Mouse (Mus musculus) left cerebral cortex, postnatal 4 days (tissue): Measurements from ENCODE around the gene Sdc3. TPM values are rescaled to one million over a fixed set of nuclear protein-coding genes. Genes with fewer than 3 reads are reported as not detected.
A peak's percentile ranks its signal among the peaks of the same experiment; 100 is the strongest.

Source experiments
- DNase-seq: peaks from one replicate; pipeline ENCODE4 v3.0.0-alpha.2; 2022
- intact Hi-C: fragments of 180-260 bp; cut with DNase I; formaldehyde crosslinking; loops from one replicate; pipeline ENCODE4 v1.15.1; 2025
- total RNA-seq, 2 experiments: library from RNA; stranded (reverse); gene quantifications; 2 replicates each; pipeline ENCODE4 v1.2.3; 2021

Gene Sdc3
- total RNA-seq, 2 experiments from 2014 or later: 455 to 494 TPM

GRCm38 (mm10) chr4:130814742-130815330 is 22.5 kb downstream of the Sdc3 start:
- intact Hi-C loops: no loop called here
- peak; percentile 97 for DNase-seq

- intact Hi-C loops: no loop called here
- peak; percentile 47 for DNase-seq
Observed at GRCm38 (mm10) chr4:130815860-130816259, 23.5 kb downstream of the Sdc3 start.

DNA sequence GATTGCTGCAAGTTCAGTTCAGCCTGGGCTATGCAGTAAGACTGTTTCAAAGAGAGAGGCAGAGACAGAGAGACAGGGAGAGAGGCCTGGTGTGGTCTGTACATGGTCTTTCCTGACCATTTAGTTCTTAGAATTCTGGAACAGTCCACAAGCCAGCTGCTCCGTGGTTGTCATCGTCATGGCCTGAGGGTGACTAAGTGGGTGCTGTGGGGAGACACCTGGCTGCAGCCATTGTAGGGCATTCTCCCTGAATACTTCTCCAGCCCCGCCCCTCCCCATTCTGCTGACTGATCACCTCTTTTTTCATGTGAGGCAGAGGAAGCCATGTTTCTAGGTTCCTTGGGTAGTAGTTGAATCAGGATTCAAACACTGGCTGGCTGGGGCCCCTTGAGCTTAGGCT is 27.5 kb downstream of the Sdc3 start:
- DNase-seq: no peak
- intact Hi-C loops: no loop called here

DNA sequence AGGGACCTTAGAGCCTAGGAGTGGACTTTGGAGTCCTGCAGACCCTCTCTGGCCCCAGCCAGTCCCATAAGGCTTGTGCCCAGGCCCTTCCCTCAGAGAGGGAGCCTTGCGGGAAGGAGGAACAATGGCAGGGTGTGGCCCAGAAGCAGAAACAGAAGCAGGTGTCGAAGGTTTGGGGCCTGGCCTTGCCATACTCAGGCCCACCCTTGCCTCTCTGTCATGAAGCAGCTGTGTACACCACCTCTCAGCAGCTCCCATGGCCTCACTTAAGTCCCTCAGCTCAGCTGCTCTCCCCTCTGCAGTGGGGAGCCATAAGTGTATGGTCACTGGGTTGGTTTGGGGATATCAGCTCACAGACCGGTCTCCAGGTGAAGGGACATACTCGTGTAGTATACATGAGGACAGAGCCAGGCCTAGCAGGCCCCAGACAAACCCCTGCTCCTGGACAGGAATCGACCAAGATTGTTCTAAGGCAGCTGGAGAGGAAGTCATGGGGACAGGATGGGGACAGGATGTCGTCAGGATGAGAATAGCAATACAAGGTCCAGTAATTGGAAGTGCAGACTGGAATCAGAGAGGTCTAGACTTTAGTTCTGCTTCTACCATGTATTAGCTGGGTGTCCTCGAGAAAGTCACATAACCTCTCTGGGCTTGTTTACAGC is 28.4 kb downstream of the Sdc3 start:
- no peak for DNase-seq
- intact Hi-C loops: no loop called here

DNA sequence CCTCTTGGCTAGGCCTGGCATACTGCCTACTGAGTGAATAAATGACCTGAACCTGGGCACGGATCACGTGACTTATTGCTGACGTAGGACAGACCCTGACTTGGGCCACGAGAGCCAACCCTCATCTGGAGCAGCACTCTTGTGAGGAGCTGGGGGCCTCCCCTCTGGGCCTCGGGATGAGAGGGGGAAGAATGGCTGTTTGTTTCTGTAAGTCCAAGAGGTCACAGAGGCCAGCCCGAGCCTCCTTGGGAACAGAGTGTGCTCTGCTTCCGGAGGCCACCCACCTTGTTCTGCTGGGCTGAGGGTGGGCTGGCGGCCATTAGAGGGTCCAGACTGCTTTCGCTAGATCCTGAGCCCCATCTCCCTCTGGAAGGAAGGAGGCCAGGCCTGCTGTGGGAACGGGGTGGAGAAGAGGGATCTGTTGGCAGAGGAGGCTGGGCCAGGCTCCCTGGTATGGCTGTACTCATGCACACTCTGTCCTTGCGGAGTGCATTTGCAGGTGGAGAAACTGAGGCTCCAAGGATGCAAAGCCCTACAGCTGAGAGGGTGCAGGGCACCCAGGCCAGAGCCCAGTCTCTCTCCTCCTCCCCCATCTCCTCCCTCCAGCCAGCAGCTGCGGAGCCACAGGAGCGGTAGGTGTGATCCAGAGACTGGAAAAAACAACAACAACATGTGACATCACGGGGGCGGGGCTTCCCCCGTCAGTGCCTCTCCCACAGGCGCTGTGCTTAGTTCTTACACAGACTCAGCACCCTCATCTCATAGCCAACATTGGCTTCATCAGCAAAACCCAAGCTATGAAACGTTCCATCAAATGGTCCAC is 36.7 kb downstream of the Sdc3 start:
- intact Hi-C loops: no loop called here
- DNase-seq: peak; percentile 42

GRCm38 (mm10) chr4:130834122-130834521 is 41.8 kb downstream of the Sdc3 start:
- no peak for DNase-seq
- intact Hi-C loops: no loop called here

DNA sequence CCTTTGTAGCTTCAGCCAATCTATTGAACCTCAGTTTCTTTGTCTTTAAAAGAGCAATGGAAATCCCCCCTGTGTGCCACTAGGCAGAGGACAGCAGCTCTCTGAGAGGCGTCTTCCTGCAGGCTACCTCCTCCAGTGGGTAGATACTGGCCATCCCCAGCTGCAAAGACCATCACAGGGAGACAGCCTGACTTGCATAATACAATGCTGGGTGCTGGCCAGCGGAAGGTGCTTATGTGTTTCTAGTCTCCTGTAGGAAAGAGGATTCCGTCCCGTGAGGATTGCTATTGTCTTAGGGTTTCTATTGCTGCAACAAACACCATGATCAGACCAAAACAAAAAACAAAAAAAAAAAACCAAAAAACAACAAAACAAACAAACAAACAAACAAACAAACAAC is 43.2 kb downstream of the Sdc3 start:
- intact Hi-C loops: no loop called here

GRCm38 (mm10) chr4:130836281-130837061 is 44.1 kb downstream of the Sdc3 start:
- peak; percentile 67 for DNase-seq
- intact Hi-C loops: no loop called here

More for the DNA sequence above, 43.2 kb downstream of the Sdc3 start:
- DNase-seq: no peak

- intact Hi-C loops: no loop called here
- DNase-seq: no peak
Observed at GRCm38 (mm10) chr4:130838585-130838984, 46.2 kb downstream of the Sdc3 start.

DNA sequence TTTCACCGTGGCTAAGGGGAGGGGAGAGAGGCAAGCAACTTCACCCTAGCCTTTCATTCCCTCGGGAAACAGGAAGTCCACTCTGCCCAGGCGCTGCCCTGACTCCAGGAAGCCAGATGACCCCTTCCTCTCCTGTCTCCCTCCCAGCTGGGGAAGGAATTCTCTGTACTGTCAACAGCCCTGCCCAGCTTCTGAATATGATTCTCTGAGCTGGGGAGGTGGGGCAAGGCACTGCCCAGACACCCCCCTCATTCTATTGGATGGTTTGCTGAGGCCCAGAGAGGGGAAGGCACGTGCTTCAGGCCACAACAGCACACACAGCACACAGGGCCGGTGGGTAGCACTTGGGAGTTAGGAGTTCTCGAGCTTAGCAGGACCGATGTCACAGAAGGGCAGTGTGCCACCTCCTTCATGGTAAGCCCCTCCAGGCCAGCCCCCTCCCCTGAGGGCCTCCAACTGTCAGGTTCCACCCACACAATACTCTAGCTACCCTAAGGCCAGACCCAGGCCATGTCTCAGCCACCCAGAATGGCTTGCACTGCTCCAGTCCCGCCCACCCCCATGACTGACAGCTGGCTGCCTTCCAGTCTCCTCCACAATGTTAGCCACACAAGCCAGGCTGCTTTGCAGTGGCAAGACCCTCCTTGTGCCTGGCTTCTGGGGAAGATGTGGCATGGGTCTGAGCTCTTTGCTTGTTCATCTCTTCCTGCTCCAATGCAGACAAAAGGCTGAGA is 48.9 kb downstream of the Sdc3 start:
- DNase-seq: peak; percentile 89
- intact Hi-C loops: no loop called here

GRCm38 (mm10) chr4:130848814-130849213 is 56.5 kb downstream of the Sdc3 start:
- intact Hi-C loops: loop anchor here (5.0 kb wide), 1 partner anchor 42 kb away; no protein-coding TSS in a partner anchor
- DNase-seq: no peak

- intact Hi-C loops: no loop called here
- DNase-seq: no peak
Observed at GRCm38 (mm10) chr4:130857661-130858060, 65.3 kb downstream of the Sdc3 start.

DNA sequence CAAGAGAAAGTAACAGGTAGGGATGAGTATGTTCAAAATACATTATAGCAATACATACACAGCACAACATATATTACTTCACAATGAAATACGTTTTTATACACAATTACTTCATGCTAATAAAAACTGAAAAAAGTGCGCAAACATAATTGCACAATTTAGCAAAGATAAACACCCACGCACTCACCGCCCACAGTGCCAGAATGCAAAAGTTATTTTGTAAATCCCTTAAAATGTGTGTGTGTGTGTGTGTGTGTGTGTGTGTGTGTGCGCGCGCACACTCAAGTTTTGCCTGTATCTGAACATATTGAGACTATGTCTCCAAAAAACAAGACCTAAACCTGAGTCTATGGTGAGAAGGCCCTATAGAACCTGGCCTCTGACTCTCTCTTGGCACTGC is 66.5 kb downstream of the Sdc3 start:
- intact Hi-C loops: no loop called here
- DNase-seq: no peak

- DNase-seq: no peak
- intact Hi-C loops: no loop called here
Observed at GRCm38 (mm10) chr4:130859467-130859866, 67.1 kb downstream of the Sdc3 start.

- DNase-seq: no peak
- intact Hi-C loops: no loop called here
Observed at GRCm38 (mm10) chr4:130860902-130861652, 68.7 kb downstream of the Sdc3 start.

- peak; percentile 93 for DNase-seq
- intact Hi-C loops: no loop called here
Observed at GRCm38 (mm10) chr4:130861653-130862208, 69.4 kb downstream of the Sdc3 start.

DNA sequence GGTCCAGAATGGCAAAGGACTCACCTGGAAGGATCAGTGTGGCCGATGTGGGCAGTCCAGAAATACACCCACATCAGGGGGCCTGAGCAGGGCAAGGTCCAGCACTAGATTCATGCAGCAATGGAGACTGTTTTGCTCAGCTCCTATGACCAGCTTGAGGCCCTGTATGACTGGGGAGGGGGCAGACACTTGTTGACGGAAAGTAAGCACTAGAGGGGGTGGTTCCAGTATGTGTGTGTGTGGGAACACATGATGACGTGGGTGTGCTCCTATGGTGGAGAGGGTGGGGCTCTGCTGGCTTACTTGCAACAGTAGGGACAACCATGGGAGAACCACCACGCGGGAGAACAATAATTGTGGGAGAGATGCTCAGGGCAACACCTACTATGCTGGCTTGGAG is 70.2 kb downstream of the Sdc3 start:
- intact Hi-C loops: no loop called here
- no peak for DNase-seq

DNA sequence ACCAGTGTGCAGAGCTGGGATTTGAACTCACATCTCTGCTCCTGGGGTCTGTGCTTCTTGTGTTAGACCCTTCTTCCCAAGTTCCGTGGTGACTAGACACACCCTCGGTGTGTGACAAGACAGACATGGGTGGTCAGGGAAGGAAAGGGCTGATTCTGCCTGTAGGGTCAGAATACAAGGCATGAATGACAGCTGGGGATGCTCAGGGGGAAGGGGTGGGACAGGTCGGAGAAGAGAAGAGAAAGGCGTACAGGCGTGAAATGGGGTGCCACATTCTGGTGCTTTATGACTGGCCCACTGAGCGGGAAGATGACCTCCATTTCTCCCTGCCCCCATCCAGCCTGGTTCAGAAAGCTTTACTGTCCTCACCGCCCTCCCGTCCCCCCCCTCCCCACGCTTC is 73.1 kb downstream of the Sdc3 start:
- intact Hi-C loops: no loop called here
- DNase-seq: no peak

- peak; percentile 96 for DNase-seq
- intact Hi-C loops: no loop called here
Observed at GRCm38 (mm10) chr4:130865901-130866371, 73.6 kb downstream of the Sdc3 start.
